Mouse (Mus musculus): ENCODE measurements around the gene Fam124a. TPM values are rescaled to one million over a fixed set of nuclear protein-coding genes. Genes with fewer than 3 reads are reported as not detected.
"Not testable (repeated sequence)": the region's sequence is repeated elsewhere in the genome, so short reads cannot be mapped to it uniquely, and the experiment has no call there.

Gene Fam124a
- total RNA-seq, 2 experiments from 2014 or later = 39.5 to 43.6 TPM

DNA sequence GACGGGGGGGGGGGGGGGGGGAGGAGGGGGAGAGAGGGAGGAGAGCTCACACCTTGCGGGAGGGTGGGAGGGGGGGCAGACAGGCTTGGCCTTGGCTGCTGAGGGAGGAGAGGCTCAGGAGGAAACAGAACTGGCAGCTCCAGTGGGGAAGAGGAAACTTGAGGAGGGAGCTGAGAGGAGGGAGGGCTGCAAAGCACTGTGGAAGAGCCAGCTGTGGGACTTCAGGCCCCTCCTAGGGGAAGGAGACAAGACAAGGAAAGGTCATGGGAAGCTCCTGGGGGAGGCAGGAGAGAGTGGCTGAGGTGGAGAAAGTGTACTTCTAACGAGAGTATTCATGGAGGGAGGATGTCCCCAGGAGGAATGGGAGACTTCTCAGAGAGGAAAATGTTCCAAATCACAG, 17.9 kb downstream of the Fam124a start:
- DNase-seq (ENCODE audit: low spot score in 2 of 2) = no peak

DNA sequence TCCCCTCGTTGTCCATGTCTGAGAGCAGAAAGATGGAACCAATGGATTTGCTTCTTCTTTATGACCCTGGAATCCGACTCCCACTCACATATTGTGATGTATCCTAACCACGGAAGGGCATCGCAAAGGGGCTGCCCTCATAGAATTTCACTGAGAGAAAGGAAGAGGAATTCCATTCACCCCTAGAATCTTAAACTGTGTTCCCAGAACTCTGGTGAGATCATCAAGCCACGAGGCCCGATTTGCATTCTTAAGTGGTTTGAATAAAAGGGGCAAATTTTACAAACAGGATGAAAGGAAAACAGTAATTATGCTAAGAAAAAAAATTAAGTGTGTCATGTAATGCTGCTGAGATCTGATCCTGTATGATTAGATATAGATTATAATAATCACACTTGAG, 19.4 kb downstream of the Fam124a start:
- no peak for DNase-seq (ENCODE audit: low spot score in 2 of 2)

DNA sequence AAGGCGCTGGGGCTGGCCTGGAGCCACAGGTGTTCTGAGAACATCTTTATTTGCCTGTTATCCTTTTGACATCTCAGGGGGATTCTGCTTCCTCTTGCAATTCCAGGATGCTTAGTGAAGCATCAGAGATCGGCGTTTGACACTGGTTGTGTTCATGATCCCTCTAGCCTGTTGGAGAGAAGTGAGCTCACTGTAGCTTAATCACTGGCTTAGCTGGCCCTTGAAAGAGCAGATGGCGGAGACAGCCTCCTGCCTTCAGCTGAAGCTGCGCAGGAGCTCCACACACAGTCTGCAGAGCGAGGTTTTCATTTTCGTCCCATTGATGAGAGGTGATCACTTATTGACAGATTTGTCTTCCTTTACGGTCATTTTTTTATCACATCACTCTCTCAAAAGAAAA, 20.3 kb downstream of the Fam124a start:
- peak in 1 of 2 experiments; percentile 17 for DNase-seq (ENCODE audit: low spot score in 2 of 2)

DNA sequence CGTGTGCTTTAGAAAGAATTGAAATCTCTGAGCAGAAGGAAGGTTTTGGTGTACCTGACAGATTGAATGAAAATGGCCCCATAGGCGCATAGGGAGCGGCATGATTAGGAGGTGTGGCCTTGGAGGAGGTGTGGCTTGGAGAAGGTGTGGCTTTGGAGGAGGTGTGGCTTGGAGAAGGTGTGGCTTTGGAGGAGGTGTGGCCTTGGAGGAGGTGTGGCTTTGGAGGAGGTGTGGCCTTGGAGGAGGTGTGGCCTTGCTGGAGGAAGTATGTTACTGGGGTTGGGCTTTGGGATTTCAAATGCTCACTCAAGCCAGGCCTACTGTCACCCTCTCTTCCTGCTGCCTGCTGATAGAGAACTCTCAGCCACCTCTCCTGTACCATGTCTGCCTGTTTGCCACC, 25.4 kb downstream of the Fam124a start:
- DNase-seq (ENCODE audit: low spot score in 2 of 2) = no peak

DNA sequence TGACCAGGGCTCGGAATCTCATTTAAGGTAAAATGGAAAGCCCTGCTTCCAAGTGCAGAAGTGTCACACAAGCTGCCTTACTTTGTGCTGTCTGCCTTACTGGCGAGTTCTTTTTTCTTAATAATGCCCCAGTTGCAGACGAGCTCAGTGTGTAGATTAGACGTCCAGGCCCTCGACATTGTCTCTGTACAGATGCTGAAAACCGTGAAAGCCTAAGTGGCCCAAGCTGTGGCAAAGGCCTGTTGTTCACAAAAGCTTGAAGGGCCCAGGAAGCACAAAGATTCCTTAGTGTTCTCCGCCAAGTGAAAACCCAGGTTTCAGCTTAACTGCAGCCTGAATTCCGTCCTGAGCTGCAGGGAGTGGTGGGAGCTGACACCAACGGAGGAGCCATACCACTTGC, 26.2 kb downstream of the Fam124a start:
- no peak for DNase-seq (ENCODE audit: low spot score in 2 of 2)

DNA sequence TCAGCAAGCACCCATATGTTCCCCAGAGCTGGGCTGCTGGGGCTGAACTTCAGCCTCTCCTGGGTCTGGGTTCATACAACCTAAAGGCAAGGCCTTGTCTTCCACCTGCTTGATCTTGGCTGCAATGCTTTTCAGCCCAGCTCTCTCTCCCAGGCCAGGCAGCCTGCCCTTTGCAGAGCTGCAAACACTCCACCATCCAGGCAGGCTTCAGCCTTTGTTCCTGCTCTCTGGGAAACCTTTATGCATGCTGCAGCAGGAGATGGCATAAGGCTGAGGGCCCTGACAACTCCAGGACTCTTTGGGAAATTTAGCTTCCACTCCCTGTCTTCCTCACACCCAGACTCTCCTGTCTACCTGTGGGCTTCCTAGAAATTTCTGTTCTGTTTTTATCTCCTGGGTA, 29.1 kb downstream of the Fam124a start:
- DNase-seq (ENCODE audit: low spot score in 2 of 2) = no peak

DNA sequence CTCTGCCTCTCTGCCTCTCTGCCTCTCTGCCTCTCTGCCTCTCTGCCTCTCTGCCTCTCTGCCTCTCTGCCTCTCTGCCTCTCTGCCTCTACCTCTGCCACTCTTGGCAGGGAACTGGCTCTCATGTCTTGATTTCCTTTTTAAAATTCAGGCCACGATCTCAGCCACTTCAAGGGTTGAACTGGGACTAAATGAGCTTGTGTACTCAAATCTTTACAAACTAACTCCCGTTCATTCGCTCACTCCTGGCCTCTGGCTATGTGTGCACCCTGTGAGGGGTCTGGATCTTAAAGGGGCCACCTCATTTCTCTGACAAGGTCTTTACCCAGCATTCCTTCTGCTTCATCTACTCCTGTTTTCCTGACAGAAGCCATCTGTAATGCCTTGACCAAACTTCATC, 29.8 kb downstream of the Fam124a start:
- peak in 1 of 2 experiments; percentile 41 for DNase-seq (ENCODE audit: low spot score in 2 of 2)

DNA sequence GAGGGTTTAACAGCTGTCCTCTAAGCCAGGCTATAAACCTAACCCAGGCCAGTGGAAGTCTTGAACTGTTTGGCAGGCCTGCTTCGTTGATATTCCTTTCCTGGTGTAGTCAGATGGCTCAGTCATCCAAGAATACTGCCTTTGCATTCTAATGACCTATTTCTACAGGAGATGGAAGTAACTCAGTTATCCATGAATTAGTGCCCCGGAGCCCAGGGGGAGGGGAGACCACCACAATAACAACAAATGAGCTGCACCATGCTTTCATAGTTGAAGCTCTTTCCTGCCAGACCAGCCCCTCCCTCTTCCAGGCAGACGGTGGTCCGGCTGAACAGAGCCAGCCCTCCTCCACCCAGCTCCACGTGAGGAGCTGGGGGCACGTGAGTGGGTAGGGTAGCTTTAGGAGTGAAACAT, 44.6 kb downstream of the Fam124a start:
- DNase-seq (ENCODE audit: low spot score in 2 of 2) = no peak

DNA sequence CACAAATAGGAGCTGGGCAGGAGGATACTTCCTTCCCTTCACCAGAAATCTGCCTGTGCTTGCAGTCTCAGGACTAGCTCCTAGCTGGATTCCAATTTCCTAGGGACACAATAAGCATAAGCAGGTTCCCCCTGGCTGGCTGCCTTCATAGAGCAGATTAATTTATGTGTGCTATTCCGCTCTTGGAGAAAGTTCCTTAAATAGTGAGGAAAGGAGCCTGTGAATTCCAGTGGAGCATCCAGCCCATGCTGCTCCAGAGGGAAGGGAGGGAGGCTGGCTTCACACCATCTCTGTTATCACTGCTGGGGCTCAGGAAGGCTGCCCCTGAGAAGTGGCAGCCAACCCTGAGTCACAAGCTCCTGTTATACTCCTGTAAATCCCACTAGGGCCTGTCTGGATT, 46.7 kb downstream of the Fam124a start:
- no peak for DNase-seq (ENCODE audit: low spot score in 2 of 2)

DNA sequence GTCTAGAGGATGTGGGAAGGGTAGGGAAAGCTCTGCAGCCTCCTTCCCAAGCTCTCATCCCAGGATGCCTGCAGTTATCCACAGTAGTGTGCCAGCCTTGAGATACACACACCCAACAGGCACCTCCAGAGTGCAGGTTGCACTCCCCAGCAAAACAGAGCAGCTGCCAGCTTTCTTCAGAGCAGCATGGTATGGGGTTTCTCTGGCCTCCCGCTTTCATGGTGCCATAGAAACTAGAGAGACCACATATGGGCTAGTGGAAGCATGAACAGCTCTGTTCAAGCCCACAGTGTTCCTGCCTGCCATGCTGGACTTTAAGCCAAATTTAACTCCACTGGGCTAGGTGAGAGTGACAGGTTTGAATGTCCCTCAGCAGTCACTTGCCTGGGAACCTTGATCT, 47.3 kb downstream of the Fam124a start:
- DNase-seq (ENCODE audit: low spot score in 2 of 2) = no peak

DNA sequence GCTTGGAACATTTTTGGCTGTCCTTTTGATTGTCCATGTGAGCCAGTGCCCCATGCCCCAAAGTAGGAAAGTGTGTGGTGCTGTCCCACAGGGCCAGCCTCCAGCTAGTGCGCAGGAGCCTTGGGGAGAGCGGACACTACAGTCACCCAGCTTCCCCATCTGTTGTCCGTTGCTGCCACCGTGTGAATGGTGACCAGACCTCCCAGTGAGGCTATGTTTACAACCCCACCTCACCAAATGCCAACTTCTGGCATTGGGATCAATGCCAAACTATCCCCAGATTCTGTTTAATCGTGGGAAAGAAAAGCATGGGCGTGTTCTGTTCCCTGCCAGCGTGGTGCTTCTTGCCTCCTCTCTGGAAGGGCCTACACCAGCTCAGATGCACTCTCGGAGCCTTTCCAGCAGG, 52.3 kb downstream of the Fam124a start:
- peak; percentile 54 to 67 for DNase-seq (ENCODE audit: low spot score in 2 of 2)

DNA sequence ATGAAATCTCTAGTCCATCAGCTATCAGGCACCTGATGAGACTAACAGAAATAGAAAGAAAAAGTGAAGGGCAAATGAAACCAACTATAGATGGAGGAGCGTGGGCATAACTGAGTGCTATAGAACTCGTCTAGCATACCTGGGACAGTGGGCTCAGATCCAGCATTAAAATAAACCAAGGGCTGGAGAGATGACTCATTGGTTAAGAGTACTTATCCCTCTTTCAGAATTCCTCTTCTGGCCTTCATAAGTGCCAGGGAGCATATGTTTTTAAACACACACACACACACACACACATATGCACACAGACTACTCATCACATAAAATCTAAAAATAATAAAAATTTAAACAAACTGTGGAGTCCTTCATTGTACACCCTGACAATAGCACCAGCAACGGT, 54.4 kb downstream of the Fam124a start:
- DNase-seq (ENCODE audit: low spot score in 2 of 2) = no peak

DNA sequence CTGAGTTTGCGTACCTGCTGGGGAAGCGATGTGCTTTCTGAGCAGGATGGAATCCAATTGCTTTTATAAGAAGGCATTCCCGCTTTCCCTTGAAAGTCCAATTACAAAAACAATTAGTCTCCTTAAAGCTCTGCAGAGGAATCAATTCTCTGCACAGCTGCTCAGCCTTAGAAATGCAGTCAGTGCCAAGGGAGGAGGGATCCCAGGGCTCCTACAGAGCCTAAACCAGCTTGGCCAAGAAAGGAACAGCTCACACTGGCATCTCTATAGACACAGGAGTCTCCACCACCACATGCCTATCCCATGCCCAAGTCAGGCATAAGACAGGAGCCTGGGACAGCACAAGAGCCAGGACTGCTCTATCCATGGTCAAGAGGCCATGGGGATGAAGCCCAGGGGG, 66.9 kb downstream of the Fam124a start:
- no peak for DNase-seq (ENCODE audit: low spot score in 2 of 2)

DNA sequence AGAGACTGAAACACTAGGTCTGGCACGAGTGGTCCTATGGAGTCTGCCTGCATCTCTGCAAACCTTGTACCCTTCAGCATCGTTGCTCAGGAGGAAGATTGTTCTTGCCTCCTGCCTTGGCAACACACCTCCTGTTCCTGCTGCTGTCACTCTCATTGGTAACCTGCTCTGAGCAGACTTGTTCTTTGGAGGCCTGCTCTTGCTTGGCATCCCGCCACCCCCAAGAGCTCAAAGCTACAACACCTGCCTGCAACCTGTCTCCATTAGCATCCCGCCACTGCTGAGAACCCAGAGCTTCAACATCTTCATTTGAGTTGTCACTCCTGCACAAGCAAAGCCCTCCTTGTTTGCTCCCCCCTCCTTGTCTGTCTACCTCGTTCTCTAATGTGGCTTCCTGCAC, 72.4 kb downstream of the Fam124a start:
- DNase-seq (ENCODE audit: low spot score in 2 of 2) = peak; percentile 25 to 40

DNA sequence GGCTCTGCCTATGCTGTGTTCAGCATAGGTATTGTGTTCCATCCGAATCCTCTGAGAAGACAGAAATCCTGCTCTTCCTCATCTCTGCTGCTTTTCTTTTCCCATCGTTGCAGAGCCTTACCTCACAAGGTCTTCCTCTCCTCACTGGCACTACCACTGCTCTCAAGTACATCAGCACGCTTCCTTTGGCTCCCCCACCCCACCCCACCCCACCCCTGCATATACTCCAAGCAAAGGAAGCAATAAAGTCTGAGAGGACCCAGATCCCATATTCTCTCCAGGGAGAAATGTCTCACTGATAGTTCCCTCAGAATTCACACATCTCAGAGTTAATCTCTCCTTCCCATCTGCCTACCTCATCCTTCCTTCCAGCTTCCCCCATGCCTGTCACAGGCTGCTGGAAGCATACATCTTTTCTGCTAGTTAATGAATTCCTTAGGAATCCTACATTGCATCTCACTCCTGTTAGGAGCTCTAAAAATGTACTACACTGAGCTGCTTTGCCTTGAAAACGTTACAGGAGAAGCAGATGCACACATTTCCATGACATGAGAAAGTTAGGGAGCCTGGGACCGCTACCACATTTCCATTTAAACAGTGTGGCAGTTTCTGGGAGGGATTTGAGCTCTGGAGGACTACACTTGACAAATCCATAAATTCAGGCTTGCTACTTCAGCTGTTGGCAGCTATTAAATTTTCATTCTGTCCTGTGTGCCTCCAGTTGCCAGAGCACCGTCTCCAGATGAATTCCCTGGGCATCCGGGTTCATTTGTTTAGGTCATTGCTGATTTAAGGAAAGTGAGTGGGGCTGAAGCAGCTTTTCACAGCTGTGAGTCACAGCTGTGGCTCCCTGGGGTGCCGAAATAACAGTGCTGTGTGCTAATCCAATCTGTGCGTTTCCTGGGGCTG, 82.2 kb downstream of the Fam124a start:
- DNase-seq (ENCODE audit: low spot score in 2 of 2) = no peak

DNA sequence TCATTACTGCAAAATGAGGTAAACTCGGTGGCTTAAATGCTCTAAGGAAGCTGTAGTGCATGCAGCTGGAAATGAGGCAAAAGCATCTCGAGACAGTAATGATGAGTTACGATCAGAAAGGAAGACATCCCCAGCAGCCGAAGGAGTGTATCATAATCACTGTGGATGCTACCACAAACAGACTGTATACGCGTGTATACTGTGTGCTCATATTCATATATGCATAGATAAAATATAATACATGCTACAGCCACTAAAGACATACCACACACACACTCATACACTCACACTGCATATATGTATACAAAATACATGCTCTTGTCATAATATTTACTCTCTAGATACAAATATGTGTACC, 82.8 kb downstream of the Fam124a start:
- no peak for DNase-seq (ENCODE audit: low spot score in 2 of 2)

DNA sequence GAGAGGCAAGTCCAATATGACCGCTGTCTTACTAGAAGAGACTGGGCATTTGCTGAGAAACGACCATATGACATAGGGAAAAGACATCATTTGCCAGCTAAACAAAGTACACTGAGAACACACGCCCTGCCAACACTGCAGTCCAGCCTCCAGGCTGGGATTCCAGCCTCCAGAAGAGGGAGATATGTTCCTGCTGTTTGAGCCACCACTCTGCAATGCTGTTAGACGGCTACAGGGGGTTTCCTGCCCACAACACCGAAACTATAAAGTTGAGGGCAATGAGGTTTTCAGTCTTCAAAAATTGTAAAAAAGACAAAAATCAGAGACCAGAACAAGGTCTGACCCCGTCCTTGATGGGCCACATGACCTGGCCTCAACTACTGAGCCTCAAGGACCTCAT, 83.6 kb downstream of the Fam124a start:
- no peak for DNase-seq (ENCODE audit: low spot score in 2 of 2)

DNA sequence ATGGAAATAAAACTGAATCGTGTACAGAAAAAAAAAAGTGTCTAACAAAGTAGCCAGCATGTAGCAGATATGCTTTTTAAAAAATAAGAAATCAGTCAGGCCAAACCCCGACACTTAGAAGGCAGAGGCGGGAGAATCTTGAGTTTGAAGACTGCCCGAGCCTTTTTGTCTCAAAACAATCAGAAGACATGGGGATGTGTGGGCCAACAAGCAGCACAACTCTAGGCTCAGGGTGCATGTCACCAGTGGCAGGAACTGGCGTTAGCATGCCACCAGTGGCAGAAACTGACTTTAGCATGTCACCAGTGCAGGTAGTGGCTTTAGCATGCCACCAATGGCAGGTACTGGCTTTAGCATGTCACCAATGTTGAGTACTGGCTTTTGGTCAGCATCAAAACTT, 84.0 kb downstream of the Fam124a start:
- no peak for DNase-seq (ENCODE audit: low spot score in 2 of 2)

DNA sequence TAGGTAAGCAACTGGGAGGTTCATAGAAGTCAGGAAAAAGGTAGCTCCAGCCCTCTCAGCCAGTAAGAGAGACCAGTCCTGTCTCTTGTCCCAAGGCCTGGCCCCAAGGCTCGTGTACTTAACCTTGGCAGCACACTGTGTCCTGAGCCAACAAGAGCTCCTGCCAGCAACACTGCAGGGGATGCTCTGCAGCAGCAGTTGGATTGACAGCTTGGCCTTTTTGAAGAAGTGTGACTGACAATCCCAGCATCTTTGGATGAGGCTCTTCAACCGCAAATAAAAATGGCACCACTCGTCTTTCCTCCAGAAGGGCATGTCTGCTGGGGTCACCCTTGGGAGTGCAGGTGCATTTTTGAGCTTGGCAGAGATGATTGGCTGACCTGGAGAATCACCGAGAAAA, 84.9 kb downstream of the Fam124a start:
- DNase-seq (ENCODE audit: low spot score in 2 of 2) = no peak

DNA sequence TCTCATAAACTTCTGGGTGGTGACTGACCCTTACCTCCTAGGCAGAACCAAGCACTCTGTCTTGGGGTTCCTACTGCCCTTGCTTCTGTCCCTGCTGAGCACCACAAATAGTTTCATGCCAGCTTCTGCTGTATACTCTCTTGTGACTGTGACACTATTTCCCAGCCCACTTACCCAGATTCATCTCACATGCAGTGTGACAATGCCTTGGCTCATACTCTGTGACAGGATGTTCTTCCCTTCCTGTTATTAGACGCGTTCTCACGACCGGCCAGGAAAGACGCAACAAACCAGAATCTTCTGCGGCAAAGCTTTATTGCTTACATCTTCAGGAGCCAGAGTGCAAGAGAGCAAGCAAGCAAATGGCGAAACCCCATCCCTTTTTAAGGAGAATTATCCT, 86.8 kb downstream of the Fam124a start:
- not testable (repeated sequence) for DNase-seq (ENCODE audit: low spot score in 2 of 2)

DNA sequence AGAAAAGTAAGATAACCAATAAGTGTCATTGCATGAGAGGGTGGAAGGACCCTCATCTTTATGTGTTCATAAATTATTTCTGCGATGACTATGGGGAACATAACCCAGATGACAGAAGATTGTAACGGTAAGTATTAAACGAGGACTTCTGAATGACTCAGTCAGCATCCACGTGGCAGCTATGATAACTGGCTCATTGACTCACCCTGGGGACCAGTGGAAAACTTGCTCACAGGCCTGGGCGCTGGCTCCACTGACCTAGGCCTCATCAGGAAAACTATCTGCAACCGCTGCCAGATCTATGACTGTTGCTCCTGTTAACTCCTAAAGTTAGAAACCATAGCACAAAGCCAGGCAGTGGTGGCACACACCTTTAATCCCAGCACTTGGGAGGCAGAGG, 92.9 kb downstream of the Fam124a start:
- DNase-seq (ENCODE audit: low spot score in 2 of 2) = no peak

DNA sequence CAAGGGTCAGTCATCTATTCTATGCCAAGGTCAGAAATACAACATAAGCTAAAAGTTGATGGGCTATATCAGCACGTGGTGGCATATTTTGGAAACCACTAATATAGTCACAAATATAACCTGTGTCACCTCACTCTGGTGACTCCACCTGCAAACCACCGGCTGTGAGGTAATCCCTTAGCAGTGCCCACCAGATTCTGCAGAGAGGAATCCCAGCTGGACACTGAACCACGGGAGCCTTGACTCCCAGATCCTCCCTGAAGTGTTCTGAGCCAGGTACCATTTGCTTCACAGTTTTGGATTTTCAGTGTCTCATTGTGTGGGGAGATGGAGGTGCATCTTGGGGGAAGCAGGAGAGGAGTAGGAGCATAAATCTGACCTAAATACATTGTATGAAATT, 94.8 kb downstream of the Fam124a start:
- no peak for DNase-seq (ENCODE audit: low spot score in 2 of 2)

DNA sequence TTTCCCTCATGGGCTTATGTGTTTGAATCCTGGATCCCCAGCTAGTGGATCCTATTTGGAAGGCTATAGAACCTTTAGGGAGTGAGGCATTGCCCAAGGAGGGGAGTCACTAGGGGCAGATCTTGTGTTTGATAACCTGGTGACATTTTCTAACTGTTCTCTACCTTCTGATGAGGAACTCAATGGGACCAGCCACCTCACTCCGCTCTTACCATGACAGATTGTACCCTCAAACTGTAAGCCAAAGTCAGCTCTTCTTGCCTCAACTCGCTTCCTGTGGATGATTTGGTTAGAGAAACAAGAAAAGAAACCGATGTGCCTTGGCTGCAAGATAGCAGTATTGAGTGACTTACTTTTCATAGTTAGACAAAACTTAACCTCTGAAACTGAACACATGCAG, 96.2 kb downstream of the Fam124a start:
- DNase-seq (ENCODE audit: low spot score in 2 of 2) = no peak
